Mouse (Mus musculus): ENCODE data around the gene Rap1gap2.

DNA sequence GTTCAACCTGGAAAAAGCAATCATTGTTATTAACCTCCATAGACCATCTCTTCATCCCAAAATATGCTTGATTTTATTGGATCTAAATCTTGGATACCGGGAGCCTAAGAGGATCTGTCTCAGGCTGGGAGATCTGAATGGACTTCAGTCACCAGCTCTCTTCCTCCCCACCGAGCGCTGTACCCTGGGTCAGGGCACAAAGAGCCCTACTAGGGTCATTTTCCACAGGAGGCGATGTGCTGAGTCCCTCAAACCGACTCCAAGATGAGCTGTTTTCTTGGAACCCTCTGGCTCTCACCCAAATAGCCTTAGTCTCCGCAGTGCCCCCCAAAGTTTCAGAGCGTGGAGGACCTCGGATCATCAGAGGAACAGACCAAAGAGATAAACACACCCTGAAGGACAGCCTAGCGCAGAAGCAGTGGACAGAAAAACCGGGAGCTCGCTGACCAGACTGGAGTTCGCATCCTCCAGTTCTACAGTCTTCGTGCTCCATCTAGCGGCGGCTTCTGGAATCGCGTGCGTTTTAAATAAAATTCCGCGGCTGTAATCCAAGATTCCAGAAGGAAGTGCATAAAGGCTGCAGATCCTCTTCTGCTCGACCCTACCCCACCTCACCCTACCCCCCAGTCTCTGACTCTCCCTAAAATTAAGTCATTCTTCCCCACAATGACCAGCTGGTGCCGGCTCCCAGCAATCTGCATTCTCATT is 239.2 kb downstream of the Rap1gap2 start:
- TF ChIP-seq GATA1 (IDR thresholded peaks at IDR 0.05; ENCODE audit: borderline replicate concordance, low read length) (no peak), FLI1 (IDR thresholded peaks at IDR 0.05; ENCODE audit: low read length) (no peak)
